Mouse (Mus musculus) erythroblast, adult 5-6 weeks (primary cell): ENCODE data around the gene Man1a. TPM values are rescaled to one million over a fixed set of nuclear protein-coding genes. Genes with fewer than 3 reads are reported as not detected.

Experiments used
- ATAC-seq: replicated peaks from 2 replicates; pipeline ENCODE4 v1.8.0; 2016; ENCODE audit warnings: moderate number of reproducible peaks, mild to moderate bottlenecking, moderate TSS enrichment, inconsistent platforms; ENCODE audit not compliant: poor library complexity, low FRiP score, severe bottlenecking
- total RNA-seq, 2 experiments: library from RNA; stranded (forward) in 1 of 2; stranded (reverse) in 1 of 2; fragments of 150-400 nt in 1 of 2; fragments of 200-764, 138-1000 nt in 1 of 2; gene quantifications; 2 replicates each; pipeline versions ENCODE4 v1.2.3 to v1.2.4; 2015 to 2017; ENCODE audit warnings: low replicate concordance in 2 of 2

Gene Man1a
- total RNA-seq, 2 experiments from 2014 or later: 127 to 163 TPM

DNA sequence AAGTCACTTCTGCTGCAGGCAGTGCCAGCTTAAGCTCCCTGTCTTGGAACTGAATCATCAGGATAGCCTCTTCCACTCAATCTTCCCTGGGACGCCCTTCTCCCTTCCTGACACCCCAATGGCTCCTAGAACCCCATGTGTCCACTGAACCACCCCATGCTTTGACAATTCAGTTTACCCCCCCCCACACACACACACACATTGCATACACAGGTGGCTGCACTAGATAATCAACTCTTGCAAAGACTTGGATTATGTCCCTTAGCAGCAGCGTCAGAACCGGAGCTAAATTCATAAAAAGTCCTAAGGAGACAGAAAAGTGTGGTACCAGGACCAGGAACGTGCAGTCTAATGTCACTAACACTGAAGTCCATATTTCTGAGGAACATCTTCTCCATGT is 47.5 kb downstream of the Man1a start:
- ATAC-seq: peak; percentile 72

DNA sequence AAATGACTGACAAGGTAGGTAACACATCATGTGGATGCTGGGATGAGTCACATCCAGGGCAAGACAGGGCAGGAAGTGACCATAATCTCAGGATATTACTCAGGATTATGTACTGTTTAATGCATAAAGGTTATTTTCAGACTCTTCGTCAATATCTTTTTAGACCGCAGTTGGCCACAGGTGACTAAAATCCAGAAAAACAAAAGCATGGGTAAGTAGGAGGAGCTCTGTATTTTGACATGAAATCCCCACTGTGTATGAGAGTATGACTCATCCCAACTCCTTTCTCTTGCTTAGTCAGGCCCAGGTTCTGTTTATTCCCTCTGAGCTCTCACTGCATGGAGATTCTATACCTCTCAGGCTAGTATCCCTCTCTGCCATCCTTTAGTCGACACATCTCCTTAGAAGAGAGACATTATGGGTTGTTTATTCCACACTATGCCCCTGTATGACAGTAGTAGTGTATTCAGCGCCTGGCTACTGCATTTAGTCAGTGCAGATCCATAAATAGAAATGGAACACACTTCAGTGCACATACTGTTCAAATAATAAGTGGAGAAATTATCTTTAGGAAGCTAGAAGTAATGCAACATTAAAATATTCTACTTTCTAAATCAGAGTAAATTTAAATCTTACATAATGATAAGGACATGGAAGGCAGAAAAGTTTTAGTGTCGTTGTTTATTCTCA is 49.5 kb downstream of the Man1a start:
- peak; percentile 45; the same call in 1 of the 2 replicates for ATAC-seq

DNA sequence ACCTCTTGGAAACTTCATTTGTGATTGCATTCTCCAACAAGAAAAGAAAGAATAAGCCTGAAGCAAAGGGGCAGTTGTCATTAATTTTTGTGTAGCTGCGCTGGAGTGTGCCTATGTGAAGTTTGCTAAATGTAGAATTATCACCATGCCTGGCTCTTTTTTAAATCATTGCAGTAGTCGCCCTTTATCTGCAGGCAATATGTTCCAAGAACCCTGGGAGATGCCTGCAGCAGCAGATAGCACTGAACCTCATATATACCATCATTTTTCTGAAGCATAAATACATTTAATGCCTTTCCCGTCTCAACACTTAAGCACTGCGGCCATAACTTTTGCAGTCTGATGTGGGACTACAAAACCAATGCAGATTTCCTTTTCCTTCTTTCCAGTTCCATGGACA is 50.3 kb downstream of the Man1a start:
- peak; percentile 61; the same call in 1 of the 2 replicates for ATAC-seq

DNA sequence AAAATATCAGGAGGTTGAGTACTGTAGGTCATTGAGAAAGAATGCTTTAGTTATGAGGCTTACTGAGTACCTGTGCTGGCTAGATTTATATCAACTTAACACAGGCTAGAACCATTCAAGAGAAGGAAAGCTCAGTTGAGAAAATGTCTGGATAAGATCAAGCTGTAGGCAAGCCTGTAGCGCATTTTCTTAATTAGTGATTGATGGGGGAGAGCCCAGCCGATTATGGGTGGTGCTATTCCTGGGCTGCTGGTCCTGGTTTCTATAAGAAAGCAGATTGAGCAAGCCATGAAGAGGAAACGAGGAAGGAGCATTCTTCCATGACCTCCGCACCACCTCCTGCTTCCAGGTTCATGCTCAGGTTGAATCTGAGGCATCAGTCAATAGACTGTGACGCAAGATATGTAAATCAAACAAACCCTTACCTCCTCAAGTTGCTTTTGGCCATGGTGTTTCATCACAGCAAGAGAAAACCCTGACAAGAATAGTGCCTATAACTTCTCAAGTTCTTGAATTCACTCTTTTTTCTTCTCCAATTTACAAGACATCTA is 58.4 kb downstream of the Man1a start:
- no peak for ATAC-seq

DNA sequence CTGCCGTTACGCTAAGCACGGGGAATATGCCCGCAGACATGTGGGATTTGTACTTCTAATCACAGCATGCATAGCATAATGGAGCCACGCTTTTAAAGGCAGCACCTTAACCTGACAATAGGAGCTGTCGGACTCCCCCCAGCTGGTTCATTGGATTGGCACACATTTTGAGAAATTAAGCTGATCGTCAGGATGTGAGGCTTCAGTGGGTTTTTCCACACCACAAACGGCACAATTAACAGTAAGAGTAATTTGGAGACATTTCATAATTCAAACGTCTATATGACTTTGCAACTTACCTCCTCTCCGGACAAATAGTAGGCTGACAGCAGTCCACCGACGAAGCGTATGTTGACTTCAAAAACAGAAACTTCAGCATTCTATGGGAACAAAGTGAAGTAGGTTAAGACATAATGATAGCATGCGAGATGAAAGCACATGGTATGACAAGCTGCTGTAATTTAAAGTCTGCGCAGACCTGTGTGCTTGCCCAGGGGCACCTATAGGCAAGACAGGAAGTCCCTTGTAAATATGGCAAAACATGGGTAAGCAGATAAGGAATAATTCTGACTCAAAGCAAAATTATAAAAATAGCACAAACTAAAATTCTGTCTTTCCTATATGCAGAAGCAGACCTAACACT is 62.2 kb downstream of the Man1a start:
- no peak for ATAC-seq

DNA sequence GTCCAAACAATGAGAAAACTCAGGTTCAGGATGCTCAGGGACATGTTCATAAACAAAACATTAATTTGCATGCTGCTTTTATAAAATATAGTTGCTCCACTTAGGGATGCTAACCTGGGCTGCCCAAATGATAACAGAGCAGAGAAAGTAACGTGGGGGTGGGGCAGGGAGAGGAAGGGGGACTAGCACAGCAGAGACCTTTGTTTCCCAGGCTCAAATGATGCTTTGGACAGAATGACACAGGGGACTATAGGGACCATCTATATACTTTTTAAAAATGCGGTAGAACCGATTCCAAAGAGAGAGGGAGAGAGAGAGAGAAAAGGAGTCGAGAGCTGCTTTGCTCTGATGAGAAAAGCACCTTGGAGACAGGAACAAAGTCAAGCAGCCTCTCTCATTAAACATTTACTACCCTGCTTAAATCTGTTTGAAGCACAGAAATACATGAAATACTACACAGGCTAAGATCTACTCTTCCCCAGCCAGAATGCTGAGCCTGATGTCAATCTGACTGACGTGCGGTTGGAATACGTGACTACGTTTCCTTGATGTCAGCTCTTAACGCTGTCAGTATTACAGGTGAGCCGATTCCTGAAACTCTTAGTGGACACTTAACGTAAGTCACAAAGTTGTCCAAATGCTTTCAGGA is 63.1 kb downstream of the Man1a start:
- no peak for ATAC-seq

DNA sequence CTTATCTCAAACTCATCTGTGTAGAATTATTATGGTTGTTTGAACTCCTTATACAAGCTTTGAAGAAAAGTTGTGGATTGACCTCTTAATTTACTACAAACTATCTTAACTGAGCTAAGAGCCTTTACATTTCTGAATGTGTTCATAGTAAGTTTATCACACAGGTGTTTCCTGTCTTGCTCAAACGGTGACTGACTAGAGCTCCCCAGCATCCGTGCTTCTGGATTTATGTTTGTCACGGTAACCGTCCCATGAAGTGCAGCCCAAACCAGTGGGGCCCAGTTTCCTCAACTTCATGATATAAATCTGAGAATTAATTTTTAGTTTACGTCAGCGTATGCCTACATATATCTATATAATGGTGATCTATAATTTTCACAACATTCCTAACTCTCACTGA is 67.3 kb downstream of the Man1a start:
- no peak for ATAC-seq

DNA sequence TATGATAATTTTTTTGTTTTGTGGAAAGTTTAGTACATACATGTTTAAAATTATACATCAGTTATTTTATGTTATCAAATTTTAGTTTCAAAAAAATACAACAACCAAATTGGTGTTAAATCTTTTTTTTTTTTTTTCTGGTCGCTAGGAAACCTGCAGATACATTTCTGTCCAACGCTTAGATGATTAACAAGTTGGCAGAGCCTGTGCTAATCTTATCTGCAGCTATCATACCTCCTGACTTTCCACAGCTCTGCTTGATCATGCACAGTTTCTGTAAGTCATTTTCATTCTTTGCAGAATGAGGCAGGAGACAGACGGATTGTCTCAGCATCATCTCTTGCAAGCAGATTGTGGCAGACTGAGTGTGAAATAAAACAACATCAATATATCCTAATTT is 69.5 kb downstream of the Man1a start:
- ATAC-seq: no peak

DNA sequence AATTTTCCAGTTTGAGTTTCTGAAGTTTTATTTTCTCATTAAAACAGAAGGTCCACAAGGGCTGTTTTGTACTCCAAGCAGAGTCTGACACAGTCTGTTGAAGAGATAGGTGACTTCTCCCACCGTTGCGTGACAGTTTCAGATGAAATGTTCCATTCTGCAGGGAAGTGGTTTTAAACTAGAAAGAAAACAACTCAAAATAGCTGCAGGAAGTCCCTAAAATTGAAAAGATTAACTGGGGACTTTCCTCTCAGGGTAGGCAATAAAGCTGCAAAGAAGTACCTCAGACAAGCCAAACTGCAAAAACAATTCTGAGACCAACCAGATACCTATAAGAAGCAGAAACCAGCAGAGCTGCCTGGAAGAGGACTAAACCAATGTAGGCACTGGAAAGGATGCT is 70.6 kb downstream of the Man1a start:
- ATAC-seq: no peak

DNA sequence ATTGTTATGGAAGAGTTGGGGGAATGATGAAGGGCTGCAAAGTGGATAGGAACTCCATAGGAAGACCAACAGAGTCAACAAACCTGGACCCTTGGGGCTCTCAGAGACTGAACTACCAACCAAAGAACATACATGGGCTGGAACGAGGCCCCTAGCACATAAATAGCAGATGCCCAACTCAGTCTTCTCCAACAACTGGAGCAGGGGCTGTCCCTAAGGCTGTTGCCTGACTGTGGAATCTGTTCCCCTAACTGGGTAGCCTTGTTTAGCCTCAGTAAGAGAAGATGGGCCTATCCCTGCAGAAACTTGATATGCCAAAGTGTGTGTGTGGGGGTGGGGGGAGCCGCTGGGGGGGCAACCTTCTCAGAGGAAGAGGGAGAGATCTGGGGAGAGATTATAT is 73.5 kb downstream of the Man1a start:
- no peak for ATAC-seq

DNA sequence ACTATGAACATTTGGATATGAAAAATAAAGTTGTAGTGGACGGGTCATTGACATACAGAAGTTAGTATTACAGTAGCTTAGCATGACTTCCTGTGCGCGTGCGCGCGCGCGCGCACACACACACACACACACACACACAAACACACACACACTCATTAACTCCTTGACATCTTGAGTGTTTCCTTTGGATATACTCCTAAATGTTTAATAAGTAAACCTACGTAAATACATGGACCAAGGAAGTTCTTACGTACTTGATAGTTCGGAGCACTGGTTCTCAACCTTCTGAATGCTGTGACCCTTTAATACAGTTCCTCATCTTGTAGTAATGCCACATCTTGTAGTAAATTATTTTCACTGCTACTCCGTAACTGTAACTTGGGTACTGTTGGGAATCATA is 79.1 kb downstream of the Man1a start:
- ATAC-seq: no peak

DNA sequence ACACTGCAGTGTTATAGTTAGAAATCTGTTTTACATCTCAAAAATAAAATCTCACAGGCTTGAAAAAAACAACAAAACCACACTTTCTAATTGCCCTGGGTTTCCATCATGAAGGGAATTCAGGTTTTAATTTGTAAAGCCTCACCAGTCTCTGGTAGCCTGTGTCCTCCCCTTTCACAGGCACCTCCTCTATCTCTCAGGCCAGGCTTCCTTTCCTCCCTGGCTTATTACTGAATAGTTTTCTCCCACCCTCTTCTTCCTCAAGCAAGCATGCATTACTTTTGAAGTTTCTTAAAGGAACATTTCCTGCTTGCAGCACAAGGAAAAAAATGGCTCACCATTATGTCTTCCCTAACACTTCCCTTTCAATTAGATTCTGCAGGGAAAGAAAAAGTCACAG is 80.2 kb downstream of the Man1a start:
- ATAC-seq: no peak

DNA sequence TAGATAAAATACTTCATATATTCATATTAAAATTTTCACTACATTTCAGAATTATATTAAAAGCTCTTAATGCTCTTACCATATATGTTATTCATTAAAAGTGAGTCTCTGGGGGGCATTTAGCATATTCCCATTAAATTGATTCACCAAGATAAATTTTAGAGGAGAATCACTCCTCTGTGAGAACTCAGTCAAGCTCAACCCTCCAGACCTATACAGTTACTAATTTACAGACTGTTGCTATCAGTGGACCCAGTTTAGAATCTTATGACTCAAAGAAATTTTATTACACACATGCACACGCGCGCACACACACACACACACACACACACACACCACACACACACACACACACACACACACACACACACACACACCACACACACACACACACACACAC is 81.8 kb downstream of the Man1a start:
- ATAC-seq: no peak

DNA sequence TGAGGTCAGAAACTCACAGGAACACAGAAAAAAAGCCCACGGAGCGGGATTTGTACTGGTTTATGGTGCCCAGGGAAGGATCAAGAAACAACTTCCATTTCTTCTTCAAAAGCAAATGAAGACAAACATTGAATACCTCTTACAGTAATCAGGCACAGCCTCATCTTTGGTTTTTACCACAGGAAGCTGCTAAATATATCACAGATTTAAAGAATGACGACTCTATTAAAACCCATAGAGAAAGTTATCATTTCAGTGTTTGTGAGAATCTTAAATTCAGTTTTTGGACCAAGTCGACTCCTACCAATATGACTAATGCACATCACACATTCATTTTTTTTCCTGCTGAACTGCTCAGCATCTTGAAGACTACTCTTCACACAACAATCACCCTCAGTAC is 86.0 kb downstream of the Man1a start:
- ATAC-seq: no peak

DNA sequence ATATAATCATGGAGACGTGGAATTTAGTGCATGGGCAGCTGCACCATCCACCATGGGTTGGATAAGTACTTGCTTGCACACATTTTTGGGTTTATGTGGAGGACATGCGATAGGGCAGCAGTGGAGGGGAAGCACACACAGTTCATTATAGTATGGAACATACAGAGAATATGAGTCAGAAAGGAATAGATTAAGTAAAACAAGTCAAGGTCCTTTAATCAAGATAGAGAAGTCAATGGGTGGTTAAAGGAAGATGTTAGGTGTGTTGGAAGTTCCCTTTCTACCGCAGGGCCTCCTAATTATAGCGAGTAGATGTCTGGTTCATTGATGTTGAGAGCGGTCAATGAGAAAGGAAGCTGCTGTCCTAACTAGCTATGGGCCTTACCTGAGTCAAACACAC is 91.5 kb downstream of the Man1a start:
- no peak for ATAC-seq

DNA sequence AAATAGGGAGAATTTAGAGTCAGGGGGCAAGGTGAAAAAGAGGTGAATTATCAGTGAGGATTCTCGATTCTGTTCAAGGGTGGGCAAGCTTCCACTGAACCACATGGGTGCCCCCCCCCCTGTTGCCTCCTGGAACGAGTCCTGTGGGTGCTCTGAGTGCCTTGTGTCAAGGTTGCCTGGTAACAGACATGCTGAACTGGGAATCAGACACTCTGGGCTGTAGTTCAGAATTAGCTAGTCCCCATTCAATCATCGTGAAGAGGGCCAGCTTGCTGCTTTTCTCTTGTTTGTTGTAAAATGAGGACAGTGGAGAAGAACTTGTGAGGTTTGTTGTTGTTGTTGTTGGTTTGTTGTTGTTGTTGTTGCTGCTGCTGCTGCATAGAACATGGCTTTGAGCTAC is 92.3 kb downstream of the Man1a start:
- no peak for ATAC-seq

DNA sequence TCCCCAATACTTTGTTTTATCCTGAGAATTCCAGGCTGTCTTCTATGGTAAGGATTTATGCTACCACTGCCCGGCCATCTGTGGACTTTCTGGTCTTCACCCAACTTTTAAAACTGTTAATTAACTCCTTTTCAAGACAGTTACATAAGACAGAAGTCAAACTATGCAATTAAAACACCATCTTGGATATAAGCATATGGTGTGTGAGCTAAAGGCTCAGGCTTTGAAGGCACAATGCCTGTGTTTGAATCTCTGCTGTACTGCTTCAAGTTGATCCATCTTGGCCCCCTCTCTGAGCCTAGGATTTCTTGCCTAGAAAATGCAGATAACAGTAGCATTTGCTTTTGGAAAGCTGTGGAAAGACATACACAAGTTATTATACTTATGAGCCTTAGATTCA is 97.8 kb downstream of the Man1a start:
- ATAC-seq: no peak

DNA sequence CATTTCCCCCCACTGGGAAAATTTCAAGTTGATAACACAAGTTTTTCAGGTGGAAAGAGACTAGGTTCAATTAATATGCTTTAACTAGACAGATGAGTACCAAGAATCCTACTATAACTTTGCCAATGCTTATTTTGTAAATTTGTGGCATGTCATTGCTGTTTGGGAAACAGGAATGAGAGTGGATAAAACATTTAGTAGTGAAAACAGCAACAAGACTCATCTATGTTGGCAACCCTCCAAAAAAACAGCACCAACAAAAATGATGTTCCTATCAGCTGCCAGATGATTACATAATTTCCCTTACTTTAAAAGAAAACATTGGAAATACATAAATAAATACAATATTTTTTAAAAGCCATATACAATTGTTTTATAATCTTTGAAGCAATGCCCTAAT is 102.2 kb downstream of the Man1a start:
- peak; percentile 56; the same call in 1 of the 2 replicates for ATAC-seq

DNA sequence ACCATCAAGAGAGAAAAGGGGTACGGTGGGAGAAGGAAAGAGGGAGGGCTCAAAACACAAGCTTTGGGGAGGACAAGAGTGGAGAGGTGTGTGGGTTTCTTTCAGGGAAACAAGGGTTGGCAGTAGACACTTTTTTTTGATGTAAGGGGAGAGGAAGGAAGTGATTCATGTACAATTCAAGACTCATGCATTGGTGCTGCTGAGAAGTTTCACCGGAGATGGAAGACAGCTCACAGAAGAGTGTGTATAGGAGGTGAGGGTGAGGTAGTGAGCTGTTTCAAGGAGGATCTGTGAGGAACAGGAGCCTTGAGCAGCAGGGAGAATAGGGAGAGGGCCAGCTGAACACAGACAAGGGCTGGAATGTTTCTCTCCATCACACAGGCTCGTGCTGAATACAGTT is 116.7 kb downstream of the Man1a start:
- no peak for ATAC-seq

DNA sequence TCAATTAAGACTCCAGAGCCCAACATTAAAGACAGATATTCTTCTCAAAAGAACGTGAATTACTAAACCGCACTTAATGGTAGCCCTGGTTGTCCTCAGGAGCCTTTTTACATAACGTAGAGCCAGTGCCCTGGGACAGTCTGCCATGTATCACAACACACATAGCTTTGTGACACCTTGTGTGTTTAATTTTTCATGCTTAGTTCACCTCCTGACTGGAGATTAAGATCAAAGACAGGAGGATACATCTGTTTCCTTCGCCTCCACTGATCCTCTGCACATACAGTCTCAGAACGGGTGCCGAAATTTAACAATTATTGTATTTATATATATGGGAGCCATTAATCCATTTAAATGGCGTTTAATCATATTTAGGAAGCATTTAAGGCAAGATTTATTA is 134.8 kb downstream of the Man1a start:
- no peak for ATAC-seq

DNA sequence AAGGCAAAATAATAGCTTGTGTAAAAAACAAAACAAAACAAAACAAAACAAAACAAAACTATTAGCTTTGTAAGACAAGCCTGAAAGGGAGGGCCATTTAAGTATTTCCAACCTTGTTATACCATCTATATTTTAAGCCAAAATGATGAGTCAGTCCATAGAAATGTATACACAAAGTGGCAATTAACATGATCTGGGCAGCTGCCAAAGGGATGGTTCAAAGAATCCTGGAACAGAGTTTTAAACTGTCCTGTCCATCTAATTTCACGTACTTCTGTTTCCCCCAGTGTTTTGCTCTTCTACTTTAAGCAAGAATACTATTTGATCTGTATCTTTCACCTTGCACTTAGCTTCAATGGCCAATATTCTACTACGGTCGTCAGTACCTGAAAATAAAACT is 138.2 kb downstream of the Man1a start:
- no peak for ATAC-seq
